Mouse (Mus musculus): Measurements from ENCODE around the gene Pdlim5.

The Pdlim5 gene

DNA sequence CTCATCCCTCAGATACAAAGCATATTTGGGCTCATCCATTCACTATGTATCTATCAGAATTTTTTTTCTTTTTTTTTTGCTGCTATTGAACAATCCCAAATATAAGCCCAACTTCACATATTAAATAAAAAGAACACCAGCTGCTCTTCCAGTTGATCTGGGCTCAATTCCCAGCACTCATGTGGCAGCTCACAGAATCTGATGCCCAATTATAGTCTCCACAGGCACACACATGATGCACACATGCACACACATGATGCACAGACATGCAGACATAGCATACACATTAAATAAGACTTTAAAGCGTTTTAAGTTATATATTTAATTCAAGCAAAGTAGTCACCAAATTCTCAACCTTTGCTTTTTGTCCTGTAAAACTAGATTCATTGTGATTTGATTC lies 62.0 kb downstream of the Pdlim5 start:
- no peak for DNase-seq

DNA sequence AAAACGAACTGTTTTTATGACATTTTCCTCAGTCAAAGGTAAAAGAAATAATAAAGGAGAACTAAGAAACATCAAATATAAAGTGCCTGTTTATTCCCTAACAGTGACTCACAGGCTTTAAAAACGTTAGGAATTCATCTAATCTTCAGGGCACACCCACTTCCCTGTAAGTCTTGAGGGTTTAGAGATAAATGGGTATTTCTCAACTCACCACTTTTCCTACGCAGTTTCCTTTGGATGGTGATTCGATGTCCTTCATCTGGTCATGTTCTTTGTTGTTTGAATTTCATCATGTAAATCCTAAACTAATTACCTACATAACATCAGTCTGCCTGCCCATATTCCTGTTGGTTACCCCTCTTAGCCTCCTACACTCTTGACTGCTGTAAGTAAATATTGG lies 62.8 kb downstream of the Pdlim5 start:
- DNase-seq: no peak

DNA sequence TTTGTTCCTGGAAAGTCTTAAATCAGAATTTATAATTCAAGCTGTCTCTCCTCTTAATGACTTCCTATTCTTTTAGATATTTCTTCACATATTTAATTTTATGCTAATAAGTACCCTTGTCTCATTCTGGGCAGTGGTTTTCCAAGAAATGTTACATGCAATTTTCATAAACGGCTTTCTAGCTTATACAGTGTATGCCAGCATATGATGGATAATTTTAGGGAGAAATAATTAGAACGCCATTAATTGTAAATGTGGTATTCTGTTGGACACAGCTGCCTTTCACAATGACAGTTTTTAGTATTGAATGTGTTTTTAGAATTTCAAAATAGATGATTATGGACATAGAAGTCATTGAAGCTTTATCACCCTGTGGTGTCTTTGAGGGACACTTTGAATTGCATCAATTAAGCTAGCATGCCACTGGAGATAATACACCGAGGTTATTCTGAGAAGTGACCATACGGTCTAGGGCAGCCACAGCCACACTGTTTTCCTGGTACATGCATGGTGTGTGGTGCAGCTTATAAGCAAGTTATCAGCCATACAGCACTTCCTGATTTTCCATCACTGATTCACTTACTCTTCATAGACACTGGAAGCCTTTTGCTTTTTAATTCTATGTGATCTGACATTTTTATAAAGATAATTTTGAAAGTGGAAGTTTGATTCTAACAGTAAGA lies 63.5 kb downstream of the Pdlim5 start:
- DNase-seq: no peak

DNA sequence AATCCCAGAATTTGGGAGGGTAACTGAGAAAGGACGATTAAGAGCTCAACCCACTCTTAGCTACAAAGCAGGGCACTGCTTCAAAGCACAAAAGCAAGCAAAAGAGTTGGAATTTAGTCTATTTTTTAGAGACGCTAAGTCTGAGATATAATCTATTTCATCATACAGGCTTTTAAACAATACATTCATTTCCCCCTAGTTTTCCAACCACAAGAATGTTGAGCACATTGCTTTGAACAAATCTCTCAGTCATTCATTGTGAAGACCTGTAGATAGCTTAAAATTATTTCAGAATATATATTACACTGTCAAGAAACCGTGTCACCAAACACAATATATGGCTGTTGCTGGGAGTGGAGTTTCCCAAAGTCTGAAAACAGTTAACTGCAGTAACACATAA lies 65.1 kb downstream of the Pdlim5 start:
- DNase-seq: no peak

DNA sequence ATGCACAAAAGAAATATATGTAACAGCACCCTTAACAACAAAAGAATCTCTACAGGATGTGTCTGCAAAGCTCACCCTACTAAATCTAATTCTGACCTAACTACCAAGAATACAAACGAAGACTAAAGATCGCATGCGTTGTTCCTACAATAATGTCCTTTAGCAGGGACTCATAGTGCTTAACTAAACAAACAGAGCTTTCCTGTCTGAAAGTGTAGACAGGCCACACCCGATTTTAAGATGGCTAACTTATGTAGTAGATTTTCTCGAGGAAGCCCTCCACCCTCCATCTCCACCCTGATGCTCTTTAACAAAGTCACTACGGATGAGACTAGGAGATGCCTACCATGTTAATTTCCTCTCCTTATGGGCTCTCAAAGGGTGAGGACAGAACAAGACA lies 71.9 kb downstream of the Pdlim5 start:
- no peak for DNase-seq

DNA sequence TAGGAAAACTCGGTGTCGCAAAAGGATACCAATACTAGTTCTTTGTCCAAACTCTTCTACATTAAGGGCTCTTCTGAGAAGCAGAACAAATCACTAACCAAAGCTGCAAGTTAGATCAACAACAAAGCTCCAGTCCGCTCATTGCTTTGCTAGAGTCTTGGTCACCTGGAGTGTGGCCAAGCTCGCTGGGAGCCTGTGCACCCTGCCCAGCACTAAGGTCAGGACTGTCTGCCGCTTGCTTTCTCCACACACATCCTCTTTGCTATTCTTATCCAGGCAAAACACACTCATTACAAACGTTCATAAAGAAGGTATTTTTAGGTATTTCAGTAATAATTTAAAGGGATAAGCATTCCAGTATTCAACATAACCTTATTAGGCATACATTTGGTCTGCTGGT lies 73.6 kb downstream of the Pdlim5 start:
- peak; percentile 17 for DNase-seq

DNA sequence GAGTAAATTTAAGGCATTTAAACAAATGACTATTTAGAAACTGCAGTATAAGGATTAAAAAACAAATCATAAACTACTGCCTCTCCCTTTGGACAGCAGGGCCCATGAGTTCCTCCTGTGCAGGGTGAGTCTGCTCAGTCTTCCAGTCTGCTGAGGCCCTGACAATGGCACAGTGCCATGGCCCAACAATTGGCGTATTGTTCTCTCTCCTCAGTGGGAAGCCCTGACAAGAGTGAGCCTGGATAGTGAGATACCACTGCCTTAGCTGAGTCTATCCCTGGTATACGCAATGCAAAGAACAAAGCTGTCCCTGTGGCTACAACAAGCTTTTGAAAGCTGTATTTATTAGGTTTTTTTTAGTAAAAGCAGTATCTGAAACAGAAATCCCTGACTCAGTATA lies 77.3 kb downstream of the Pdlim5 start:
- peak; percentile 26 for DNase-seq

DNA sequence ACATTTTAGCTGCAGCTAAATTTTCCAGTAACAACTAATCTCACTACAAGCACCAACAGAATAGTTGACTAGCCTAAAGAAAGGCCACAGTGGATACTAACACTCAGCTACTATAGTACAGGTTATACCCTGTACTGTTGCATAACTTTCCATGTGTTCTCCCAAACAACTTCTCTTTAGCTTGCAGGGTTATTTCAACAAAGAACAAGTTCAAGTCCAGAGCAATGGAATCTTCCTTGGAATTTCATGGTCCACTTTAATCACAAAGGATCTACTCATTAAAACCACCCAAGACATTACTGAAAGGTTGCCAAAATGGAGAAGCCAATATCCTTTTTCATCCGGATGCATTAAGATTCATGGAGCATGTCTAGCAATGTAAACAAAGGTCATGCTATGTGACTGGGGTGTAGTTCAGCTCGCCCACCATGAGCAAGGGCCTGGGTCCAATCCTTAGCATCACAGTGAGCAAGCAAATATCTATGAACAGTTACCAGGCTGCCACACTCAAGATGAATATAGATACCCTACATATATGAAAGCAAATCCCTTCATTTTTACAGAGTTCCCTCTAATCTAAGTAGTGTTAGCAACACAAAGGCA lies 79.3 kb downstream of the Pdlim5 start:
- DNase-seq: no peak

DNA sequence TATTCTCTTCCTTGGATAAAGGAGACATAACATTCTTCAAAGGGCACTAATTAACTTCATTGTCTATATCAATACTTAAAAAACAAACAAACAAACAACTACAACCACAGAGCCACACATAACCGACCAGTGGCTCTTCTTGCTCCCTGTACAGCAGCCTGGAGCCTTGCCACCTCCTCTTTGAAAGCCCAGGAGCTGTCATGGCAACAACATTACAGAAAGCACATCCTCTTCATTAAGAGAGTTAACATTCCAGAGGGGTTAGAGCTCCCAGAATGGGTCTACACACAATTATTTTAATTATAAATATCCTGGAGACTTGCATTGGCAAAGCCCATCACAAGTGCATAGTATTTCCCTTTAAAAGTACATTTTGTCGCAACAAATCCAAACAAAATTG lies 84.4 kb downstream of the Pdlim5 start:
- peak; percentile 6 for DNase-seq

DNA sequence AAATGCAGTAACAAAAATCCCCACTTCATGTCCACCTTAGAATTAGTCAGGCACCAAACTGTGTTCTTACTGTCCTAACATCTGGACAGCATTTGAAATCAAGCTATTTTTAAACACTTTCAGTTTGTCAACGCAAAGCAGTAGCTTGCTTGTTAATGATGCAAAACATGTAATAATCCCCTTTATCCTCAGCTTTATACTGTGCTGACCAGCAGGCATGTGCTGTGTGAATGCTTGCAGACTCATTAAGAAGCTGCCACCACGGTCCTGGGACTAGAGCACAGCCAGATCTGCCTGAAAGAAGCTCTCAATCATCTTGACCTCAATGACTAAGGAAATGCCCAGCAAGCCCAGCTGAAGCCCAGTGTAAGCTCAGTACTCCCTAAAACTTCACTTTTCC lies 85.0 kb downstream of the Pdlim5 start:
- DNase-seq: peak; percentile 4

DNA sequence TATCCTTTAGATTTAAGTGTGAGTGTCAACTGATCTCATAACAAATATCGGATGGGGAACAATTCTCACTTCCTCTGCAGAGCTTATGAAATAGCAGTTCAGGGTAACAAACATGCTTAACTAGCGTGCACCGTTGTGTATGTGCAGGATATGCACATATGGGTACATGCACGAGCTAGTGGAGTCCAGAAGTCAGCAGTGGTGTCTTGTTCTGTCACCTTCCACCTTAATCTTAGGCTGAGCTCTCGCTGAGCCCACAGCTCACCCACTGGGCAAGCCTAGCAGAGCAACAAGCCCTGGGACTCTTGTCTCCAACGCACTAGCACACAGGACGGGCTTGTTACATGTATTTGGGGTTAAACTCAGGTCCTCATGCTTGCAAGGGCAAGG lies 100.2 kb downstream of the Pdlim5 start:
- DNase-seq: no peak

DNA sequence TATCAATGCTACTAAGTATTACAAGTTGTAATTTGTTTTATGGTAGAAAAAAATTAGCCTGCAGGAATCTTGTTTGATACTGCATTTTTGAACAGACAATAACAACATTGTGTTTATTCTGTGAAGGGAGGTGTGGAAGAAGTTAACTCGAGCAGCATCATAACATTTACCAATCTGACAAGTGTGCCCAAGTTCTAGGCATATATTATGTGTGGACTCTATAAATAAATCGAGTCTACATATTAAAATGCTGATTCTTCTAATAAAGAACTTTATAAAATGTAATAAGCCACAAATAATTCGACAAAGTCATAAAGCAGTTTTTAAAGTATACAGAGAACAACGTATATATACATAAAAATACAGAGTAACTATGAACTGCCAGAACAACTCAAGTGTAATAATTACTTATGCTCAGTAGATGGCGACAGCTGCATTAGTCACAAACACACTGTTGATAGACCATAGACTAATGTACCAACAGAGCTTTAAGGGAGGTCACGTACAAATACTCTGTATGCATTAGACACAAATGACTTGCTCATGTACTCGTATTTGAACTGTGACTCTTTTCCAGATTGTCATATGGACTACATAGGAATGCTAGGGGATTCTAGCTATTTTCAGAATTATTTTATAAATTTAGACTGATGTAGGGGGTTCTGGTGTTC lies 100.7 kb downstream of the Pdlim5 start:
- DNase-seq: no peak

DNA sequence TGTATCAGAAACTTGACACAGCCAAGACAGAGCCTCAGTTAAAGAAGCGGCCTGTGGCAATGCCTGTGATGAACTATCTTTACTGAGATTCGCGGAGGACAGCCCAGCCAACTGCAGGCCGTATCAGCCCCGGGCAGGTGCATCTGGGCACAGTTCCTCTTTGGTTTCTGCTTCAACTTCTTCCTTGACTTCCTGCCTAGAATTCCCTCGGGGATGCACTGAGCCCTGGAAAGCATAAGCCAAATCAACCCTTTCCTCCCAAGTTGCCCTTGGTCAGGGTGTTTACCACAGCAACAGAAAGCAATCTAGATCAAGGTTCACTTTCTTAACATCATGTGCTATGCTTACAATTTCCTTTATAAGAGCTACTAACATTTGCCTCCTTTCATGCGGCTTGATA lies 101.9 kb downstream of the Pdlim5 start:
- DNase-seq: no peak

DNA sequence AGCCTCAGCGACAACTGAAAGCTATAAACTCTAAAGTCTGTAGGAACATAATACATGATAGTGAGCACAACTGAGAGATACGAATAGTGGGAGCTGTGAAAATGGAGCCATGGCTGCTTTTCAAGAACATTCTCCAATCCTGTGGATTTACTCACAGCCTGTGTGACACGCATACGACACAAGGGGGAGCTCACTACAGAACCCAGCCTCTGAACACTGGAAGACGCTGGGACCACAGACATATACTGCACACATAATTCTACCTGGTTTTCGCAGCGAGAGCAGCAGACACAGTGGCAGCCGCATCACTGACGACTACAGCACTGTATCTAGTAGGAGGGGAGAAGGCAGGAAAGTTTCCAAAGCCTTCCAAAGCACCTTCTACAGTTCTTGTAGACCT lies 112.8 kb downstream of the Pdlim5 start:
- peak; percentile 29 for DNase-seq

DNA sequence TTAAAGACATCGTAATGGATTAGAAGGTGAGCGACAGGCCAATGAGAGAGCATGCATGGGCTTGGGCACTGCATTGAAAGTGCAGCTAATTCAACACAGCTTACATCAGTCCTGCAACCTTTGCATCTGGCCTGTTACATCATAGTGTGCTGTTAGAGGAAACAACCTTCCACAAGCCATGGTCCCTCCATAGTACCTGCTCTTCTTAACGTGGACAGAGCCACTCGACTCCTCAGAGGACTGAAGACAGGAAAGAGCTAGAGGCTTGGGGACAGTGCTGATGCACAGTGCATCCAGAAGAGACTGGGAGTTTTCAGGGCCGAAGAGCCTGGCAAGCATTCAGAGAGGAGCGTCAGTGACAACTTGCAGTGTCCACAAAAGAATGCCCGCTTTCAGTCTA lies 113.8 kb downstream of the Pdlim5 start:
- no peak for DNase-seq

DNA sequence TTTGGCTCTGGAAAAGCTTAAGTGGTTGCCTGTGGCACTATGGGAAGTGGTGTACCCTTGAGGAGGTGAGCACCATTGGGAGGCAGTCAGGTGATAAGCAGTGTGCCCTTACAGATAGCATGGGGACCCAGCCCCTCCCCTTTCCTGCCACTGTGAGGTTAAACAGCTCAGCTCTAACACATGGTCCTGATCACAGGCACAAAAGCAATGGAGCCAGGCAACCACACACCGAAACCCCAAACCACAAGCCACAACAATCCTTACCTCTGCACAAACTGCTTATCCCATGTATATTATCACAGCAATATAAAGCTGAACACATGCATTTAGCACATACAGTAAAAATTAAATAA lies 114.4 kb downstream of the Pdlim5 start:
- DNase-seq: no peak

DNA sequence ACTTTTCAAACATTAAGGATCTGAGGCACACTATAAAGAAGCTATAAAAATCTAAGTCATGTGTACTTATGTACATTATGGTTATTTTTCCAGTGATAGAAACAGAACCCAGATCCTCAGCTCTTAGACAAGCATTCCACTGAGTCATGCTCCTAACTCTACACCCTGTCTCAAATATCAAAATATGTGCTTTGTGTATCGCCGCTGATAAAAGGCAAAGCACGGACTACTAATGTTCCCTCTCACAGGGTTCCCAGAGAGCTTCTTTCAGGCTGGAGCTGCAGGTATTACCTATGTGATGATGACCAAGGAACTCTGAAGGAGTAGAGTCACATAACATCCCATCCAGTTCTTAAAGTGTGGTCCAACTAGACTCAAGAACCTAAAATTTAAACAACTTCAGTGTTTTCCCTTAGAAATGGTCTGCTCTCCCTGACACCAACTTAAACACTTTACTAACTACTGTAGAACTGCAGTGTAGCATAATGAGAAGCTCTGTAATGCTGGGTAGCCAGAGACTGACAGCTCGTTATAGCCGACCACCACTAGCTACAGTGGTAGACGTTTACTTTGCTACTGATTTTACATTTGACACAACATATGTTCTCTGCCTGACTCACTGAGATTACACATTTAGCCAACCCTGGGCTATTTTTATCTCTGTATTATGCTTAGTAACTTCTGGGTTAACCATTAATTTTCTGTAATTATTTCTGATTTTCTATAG lies 115.0 kb downstream of the Pdlim5 start:
- no peak for DNase-seq

DNA sequence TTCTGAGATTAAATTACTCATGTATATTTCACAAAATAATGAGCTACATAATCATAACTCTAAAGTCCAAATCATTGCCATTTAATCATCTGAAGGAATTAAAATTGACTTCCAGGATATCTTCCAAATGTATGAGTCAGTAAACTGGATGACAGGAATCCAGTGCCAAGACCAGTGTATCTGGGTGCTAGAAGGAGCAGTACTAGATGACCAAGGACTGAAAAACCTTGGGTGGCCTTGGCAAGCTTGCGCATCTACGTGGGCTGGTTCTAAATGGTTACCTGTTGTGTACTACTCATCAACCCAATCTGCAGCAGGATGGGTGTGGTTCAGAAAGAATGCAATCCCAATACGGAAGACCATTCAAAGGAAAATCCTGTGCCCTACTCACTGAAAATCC lies 116.5 kb downstream of the Pdlim5 start:
- DNase-seq: no peak

DNA sequence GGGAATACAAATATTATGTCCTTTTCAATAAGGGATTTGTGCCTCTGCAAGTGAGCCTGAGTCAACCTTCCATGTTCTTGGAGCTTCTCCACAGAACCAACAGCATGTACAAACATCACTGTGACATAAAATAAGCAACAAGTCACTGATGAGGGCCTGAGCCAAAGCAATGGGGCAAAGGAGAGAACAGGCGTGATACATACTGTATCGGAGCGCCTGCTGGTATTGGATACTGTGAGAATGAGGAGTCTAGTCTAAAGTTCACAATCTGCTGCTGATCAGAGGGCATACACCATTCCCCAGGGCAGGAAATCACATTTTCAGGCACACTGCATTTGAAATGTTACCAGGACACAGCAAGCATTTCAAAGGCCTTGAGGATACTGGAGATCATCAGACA lies 119.0 kb downstream of the Pdlim5 start:
- DNase-seq: no peak

DNA sequence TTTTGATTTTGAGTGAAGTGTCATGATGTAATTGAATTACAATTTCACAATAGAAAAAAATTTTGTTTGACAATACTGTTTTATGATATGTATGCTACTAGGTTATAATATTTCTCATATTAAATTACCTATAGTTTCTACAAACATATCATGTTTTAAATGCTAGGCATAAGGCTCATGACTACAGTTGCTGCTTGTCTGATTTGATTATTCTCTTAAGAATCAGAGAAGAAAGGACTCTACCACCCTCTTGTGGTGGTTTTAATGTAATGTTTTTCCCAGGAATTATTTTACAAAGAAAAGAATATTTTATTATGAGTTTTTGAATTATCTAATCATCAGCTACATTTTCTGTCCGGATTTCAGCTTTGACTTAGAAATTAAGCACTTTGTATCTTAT lies 120.5 kb downstream of the Pdlim5 start:
- DNase-seq: no peak

DNA sequence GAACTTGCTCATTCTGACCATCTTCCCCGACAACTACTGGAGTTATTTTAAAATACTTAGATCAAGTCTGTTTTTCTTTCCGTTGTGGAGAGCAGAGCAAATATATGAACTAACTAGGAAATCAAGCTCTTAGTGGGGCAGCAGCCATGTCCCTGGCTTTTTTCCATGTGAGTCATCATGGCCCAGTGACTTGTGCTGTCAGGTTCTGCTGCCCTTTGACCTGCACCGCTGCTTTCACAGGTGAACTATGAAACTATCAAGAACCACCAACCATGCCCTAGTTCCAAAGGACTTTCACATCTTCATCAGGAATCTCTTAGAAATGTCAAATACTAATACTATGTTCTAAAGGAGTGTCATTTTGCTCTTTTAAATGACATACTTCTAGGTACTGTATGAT lies 121.0 kb downstream of the Pdlim5 start:
- no peak for DNase-seq

DNA sequence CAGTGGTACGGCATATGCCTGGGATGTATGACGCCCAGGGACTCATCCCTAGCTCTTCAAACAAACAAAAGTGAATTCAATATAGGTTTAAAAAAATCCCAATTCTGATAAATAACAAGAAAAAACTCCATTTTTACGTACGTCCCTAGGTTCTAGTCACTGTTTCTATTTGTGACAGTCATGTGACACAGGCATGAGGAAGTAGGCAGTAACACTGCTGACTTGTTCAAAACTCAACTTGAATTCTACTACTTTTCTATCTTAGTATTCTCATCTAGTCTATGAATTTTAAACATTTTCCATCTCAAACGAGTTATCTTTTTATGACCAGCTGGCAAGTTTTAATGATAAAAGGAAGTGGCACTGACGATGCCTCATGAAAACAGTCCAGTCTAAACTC lies 122.2 kb downstream of the Pdlim5 start:
- DNase-seq: no peak

DNA sequence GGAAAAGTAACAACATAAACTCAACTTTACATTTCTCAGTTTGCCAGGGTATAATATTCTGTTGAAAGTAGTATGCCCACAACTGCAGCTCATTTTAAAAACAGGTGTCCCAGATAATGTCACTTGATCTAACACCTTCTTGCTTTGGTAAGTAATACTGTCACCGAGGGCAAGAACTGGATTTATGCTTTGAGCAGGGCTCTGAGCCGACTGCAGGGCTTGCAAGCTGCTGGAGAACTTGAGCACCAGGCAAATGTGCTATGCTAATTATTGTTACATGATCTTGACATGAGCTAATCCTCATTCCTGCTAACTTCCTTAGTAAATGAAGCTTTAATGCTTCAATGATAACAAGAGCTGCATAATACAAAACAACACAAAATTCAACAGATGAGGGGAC lies 139.1 kb downstream of the Pdlim5 start:
- DNase-seq: no peak

DNA sequence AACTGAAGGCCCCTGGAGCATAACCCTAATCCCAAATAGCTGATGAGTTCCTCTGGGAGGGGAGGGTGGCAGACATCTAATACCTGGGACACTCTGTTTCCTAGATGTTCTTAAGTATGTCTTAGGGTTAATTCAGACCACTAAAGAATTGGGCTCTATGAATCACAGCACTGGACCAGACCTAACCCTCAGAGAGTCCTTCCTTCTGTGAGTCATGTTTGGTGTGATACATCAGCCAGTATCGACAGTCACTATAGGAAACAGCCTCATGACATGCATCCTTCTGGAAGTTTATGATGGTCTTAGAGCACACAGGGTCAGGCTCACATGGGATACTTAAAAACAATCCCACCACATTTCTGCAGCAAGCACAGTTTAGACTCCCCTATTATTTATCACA lies 143.4 kb downstream of the Pdlim5 start:
- no peak for DNase-seq

Data from cerebellum, adult 11-12 months (tissue).